Mouse (Mus musculus): ENCODE results near the gene Lipk. TPM values are rescaled to one million over a fixed set of nuclear protein-coding genes. Genes with fewer than 3 reads are reported as not detected.

The Lipk gene
- not detected for polyA plus RNA-seq (2021)

GRCm38 (mm10) chr19:34008002-34008401, at the start of gene Lipk:
Gene Lipk (plus strand): TSS chr19:34008290.
- DNase-seq (ENCODE audit: low read depth, low spot score): no peak
- in situ Hi-C loops (cut with MboI; ENCODE audit: low pct_unique_long_range_greater_than_20kb): no loop called here
- CTCF ChIA-PET: no interaction called here
- ATAC-seq: no peak
- POLR2A ChIA-PET: no interaction called here
- H3K27me3 ChIP-seq: peaks cover 54% of the 10 kb centered on the region
- no peak for TF ChIP-seq CTCF (IDR thresholded peaks at IDR 0.05)

- no peak for TF ChIP-seq CTCF (IDR thresholded peaks at IDR 0.05)
- H3K27me3 ChIP-seq: peaks cover 28% of the 10 kb centered on the region
- in situ Hi-C loops (cut with MboI; ENCODE audit: low pct_unique_long_range_greater_than_20kb): no loop called here
- POLR2A ChIA-PET: no interaction called here
- ATAC-seq: no peak
- no peak for DNase-seq (ENCODE audit: low read depth, low spot score)
- CTCF ChIA-PET: interaction anchor here (0.7 kb wide), 1 partner anchor 1893 kb away, joined by 3 read pairs; no protein-coding TSS in a partner anchor
These were observed 47.2 kb upstream of the Lipk start, which contains the start of gene Lipf for GRCm38 (mm10) chr19:33960887-33961286. Gene Lipf (plus strand): TSS chr19:33961187.

GRCm38 (mm10) chr19:33979007-33979406, 29.1 kb upstream of the Lipk start:
- TF ChIP-seq CTCF (IDR thresholded peaks at IDR 0.05): peak; percentile 68
- in situ Hi-C loops (cut with MboI; ENCODE audit: low pct_unique_long_range_greater_than_20kb): no loop called here
- ChIA-PET POLR2A (no interaction called here), CTCF (interaction anchor here (0.6 kb wide), 1 partner anchor 1061 kb away, joined by 3 read pairs; no protein-coding TSS in a partner anchor)
- peak; percentile 54 for ATAC-seq
- peaks cover 53% of the 10 kb centered on the region for H3K27me3 ChIP-seq
- no peak for DNase-seq (ENCODE audit: low read depth, low spot score)

GRCm38 (mm10) chr19:33983043-33983442, 25.0 kb upstream of the Lipk start:
- no peak for TF ChIP-seq CTCF (IDR thresholded peaks at IDR 0.05)
- ChIA-PET POLR2A (no interaction called here), CTCF (no interaction called here)
- ATAC-seq (no peak), DNase-seq (ENCODE audit: low read depth, low spot score) (no peak)
- H3K27me3 ChIP-seq: peaks cover 46% of the 10 kb centered on the region
- in situ Hi-C loops (cut with MboI; ENCODE audit: low pct_unique_long_range_greater_than_20kb): no loop called here

- in situ Hi-C loops (cut with MboI; ENCODE audit: low pct_unique_long_range_greater_than_20kb): no loop called here
- CTCF ChIA-PET: no interaction called here
- TF ChIP-seq CTCF (IDR thresholded peaks at IDR 0.05): no peak
These were observed 13.5 kb downstream of the Lipk start for GRCm38 (mm10) chr19:34021440-34022172.

GRCm38 (mm10) chr19:34022759-34023158, 14.7 kb downstream of the Lipk start:
- H3K27me3 ChIP-seq: peaks cover 26% of the 10 kb centered on the region
- DNase-seq (ENCODE audit: low read depth, low spot score): no peak
- no peak for ATAC-seq
- ChIA-PET CTCF (no interaction called here), POLR2A (no interaction called here)
- in situ Hi-C loops (cut with MboI; ENCODE audit: low pct_unique_long_range_greater_than_20kb): no loop called here
- TF ChIP-seq CTCF (IDR thresholded peaks at IDR 0.05): peak; percentile 54

More at GRCm38 (mm10) chr19:34021440-34022172, 13.5 kb downstream of the Lipk start:
- peaks cover 34% of the 10 kb centered on the region for H3K27me3 ChIP-seq
- DNase-seq (ENCODE audit: low read depth, low spot score): no peak
- POLR2A ChIA-PET: no interaction called here
- ATAC-seq: no peak

GRCm38 (mm10) chr19:34039731-34040130, 31.6 kb downstream of the Lipk start:
- DNase-seq (ENCODE audit: low read depth, low spot score): no peak
- ChIA-PET POLR2A (no interaction called here), CTCF (no interaction called here)
- in situ Hi-C loops (cut with MboI; ENCODE audit: low pct_unique_long_range_greater_than_20kb): no loop called here
- peaks cover 4% of the 10 kb centered on the region for H3K27me3 ChIP-seq
- ATAC-seq: no peak
- TF ChIP-seq CTCF (IDR thresholded peaks at IDR 0.05): no peak

- peak; percentile 82 for ATAC-seq
These were observed 34.9 kb downstream of the Lipk start for GRCm38 (mm10) chr19:34043008-34043407.

GRCm38 (mm10) chr19:34049371-34050039, 41.4 kb downstream of the Lipk start:
- CTCF ChIA-PET: no interaction called here
- DNase-seq (ENCODE audit: low read depth, low spot score) (no peak), ATAC-seq (no peak)
- no peak for TF ChIP-seq CTCF (IDR thresholded peaks at IDR 0.05)
- in situ Hi-C loops (cut with MboI; ENCODE audit: low pct_unique_long_range_greater_than_20kb): no loop called here
- H3K27me3 ChIP-seq: no peaks in the 10 kb centered on the region
- POLR2A ChIA-PET: no interaction called here

More at GRCm38 (mm10) chr19:34043008-34043407, 34.9 kb downstream of the Lipk start:
- TF ChIP-seq CTCF (IDR thresholded peaks at IDR 0.05): no peak
- CTCF ChIA-PET: interaction anchor here (1.0 kb wide), 1 partner anchor 11 kb away, joined by 3 read pairs; no protein-coding TSS in a partner anchor
- DNase-seq (ENCODE audit: low read depth, low spot score): peak; percentile 27
- POLR2A ChIA-PET: interaction anchor here (0.6 kb wide), 1 partner anchor 13 kb away, joined by 5 read pairs; no protein-coding TSS in a partner anchor
- in situ Hi-C loops (cut with MboI; ENCODE audit: low pct_unique_long_range_greater_than_20kb): no loop called here
- peaks cover 4% of the 10 kb centered on the region for H3K27me3 ChIP-seq

- DNase-seq (ENCODE audit: low read depth, low spot score) (peak; percentile 81), ATAC-seq (peak; percentile 99)
- POLR2A ChIA-PET: no interaction called here
- in situ Hi-C loops (cut with MboI; ENCODE audit: low pct_unique_long_range_greater_than_20kb): no loop called here
- no peak for TF ChIP-seq CTCF (IDR thresholded peaks at IDR 0.05)
- CTCF ChIA-PET: no interaction called here
- peaks cover 6% of the 10 kb centered on the region for H3K27me3 ChIP-seq
These were observed 43.4 kb downstream of the Lipk start for GRCm38 (mm10) chr19:34051502-34051901.

- ChIA-PET CTCF (interaction anchor here (2.2 kb wide), 1 partner anchor 21 kb away, joined by 5 read pairs; no protein-coding TSS in a partner anchor), POLR2A (no interaction called here)
- no peak for TF ChIP-seq CTCF (IDR thresholded peaks at IDR 0.05)
- ATAC-seq: no peak
- H3K27me3 ChIP-seq: peaks cover 35% of the 10 kb centered on the region
- DNase-seq (ENCODE audit: low read depth, low spot score): no peak
- in situ Hi-C loops (cut with MboI; ENCODE audit: low pct_unique_long_range_greater_than_20kb): no loop called here
These were observed 55.5 kb downstream of the Lipk start for GRCm38 (mm10) chr19:34063547-34063946.

Data from Patski (cell line).